Mouse (Mus musculus): Measurements from ENCODE around the gene Rell1. TPM values are rescaled to one million over a fixed set of nuclear protein-coding genes. Genes with fewer than 3 reads are reported as not detected.
A peak's percentile ranks its signal among the peaks of the same experiment; 100 is the strongest.

Gene Rell1
- total RNA-seq, 2 experiments from 2014 or later = 9.4 to 10.0 TPM

- DNase-seq = no peak
Measured at GRCm38 (mm10) chr5:63953401-63954032, 15.2 kb downstream of the Rell1 start.

DNA sequence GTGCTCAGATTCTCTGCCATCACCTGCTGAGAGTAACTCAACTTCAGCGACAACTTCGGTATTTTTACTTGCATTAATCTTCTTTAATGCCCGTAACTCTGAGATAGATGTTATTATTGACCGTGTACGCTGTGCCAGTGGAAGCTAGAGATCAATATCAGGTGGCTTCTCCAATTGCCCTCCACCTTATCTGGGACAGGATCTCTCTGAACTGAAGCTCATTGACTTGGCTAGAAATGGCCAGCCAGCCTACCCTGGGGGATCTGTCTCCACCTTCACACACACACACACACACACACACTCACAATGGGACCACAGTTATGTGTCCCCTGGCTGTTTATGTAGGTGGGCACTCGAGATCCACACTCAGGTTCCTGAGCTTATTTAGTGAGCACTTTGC lies 16.7 kb downstream of the Rell1 start:
- DNase-seq = no peak

GRCm38 (mm10) chr5:63951421-63951911 lies 17.2 kb downstream of the Rell1 start:
- peak; percentile 66 to 83 for DNase-seq

DNA sequence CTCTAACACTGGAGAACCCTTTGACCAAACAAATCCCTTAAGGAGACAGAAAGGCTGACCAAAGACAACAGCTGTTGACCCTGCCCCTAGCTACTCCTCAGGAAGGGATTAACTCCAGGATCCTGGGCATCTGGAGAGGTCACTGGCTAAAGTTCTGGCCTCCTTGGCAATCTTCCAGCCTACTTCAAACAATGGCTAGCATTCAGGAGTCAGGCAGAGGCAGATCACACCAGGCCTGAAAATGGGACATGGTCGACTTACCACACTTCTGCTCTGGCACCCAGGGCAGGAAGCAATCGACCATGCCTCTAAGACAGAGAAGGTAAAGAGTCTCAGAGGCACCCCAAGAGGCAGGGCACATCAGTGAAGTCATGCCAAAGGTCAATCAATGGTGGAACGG lies 19.5 kb downstream of the Rell1 start:
- no peak for DNase-seq

DNA sequence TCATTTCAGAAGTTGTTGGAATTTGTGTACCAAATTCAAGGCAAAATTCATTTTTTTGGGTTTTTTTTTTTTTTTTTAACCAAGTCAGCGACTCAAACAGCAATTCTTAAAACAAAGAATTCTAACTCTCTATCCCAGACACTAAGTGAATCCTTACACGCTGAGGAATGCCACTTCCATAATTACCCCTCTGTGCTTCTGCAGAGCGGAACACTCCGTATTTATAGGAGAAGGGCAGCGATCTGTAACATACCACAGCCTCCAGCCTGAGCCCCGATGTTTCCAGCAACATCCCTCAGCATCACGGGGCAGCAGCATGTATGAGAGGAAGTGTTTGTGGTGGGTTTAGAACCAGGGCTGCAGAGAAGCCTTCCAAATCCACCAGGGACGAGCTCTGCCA lies 21.2 kb downstream of the Rell1 start:
- DNase-seq = no peak

GRCm38 (mm10) chr5:63943291-63943690 lies 25.4 kb downstream of the Rell1 start:
- no peak for DNase-seq

DNA sequence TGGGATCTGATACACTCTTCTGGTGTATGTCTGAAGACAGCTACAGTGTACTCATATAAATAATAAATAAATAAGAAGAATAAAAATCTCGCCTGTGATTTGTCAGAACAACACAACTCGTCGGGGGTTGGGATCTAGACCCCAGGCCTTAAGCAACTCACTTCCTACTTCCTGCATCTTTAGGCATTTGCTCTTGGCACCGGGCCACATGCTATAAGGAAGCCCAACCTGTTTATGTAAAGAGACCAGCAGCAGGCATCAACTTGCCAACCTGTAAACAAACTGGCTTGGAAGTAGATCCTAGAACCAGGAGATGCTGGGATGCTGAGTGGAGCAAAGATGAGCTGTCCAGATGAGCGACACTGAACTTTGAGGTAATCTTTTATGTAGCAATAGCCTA lies 26.8 kb downstream of the Rell1 start:
- no peak for DNase-seq

DNA sequence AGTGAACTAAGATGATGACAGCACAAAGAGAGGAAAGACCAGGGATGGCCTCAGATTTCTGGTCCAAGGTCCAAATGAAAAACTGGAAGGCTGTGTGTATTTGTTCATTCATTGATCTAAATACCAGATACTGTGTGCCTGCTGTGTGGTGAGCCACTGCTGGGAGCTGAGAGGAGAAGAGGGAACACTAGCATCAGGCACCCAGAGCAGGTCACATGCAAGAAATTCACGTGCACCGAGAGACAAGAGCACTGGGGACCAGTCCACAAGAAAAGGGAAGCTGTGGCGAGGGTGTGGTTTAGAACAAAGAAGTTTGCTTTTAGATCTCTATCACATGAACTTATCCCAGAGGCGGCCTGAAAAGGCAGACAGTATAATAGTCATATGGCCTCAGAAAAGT lies 30.1 kb downstream of the Rell1 start:
- DNase-seq = peak; percentile 35 to 75

- DNase-seq = no peak
Measured at GRCm38 (mm10) chr5:63936740-63937139, 32.0 kb downstream of the Rell1 start.

DNA sequence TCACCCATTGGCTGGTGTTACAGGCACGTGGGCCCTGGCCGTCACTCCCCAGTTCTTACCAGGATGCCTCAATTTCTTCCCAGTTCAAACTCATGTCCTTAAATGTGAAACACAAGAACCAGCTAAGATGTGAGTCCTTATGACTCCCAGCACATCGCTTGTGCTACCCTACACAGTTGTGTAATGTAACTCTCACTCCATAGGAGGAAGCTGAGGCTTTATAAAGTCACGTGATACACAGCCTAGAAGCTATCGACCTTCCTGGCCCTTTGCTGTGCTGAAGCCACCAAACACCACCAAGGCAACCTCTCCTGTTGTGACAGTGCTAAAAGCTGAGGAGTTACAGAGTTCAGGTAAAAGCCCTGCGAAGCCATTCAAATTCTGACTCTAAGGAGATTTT lies 33.1 kb downstream of the Rell1 start:
- DNase-seq = no peak

- DNase-seq = no peak
Measured at GRCm38 (mm10) chr5:63932829-63933228, 35.9 kb downstream of the Rell1 start.

DNA sequence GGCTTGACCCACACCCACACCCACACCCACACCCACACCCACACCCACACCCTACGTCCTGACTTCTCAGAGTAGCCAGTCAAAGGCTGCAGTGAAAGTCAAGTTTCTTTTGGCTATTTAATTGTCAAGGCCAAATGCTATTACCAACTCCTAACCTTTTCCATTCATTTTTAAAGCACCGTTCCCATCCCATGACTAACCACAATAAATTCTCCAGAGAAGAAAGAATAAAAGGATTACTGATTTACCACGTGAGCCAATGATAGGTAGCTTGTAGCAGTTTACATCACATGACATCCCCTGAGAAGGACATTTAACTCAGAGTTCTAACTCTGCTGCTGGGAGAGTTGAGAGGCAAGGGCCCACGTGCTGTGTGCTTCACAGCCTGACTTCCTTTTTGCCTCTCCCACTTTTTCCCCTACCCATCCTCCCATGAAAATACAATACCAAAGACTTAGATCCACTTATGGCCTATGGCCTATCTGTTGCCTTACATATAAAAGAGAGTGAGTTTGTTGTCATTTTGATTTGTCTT lies 37.8 kb downstream of the Rell1 start:
- no peak for DNase-seq

DNA sequence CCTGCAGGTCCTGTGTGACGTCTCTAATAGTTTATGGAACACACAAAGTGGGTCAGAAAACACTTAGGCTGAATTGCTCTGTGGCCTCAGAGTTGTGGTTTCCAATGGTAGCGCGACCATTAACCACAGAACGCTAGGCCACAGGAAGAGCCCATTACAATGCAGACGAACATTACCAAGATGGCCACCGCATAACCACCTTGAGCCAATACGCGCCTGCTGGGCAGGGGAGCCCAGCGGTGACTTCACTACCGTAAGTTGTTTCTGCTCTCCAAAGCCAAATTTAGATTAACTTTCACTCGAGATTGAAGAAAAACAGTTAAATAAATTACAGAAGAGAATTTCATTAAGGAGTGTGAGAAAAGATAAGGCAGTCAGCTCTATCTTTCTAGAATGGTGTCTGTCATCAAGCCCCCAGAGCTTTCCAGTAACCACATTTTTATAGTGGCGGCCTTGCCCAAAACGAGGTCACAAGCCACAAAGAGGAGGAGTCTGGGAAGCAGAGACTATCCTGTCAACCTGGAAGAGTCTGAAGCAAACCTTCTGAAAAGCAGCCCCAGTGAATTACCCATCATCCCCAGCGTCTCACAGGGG lies 43.6 kb downstream of the Rell1 start:
- DNase-seq = no peak

DNA sequence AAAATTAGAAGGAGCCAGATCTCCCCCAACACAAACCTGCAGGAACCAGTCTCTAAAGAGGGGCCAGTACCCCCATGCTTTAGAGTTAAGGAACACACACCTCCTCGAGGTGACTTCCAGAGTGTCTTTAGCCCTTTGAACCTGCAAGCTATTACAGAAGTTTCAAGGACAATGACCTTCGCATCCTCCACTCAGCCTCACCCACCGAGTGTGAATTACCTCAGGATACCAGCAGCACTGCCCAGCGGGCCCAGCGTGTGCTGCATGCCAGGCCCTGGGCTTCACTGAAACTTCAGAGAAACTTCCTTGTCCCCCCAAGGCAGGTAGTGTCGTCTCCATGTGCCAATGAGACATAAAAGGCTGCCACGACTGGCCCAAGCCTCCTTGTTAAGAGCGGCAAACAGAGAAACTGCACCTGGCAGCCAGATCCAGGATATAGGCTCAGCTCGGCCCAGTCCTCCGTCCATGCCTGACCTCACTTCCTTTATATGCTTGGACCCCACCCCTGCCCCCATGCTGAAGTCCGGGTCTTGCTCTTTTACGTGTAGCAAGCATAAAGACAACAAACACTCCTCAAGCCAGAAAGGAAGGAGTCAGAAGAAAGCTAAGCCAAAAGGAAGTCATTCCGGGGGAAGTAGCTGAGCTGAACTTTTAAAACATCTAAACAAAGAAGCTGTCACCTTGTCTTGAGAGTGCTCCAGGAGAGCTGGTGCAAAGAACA lies 45.2 kb downstream of the Rell1 start:
- peak in 1 of 2 experiments; percentile 31 for DNase-seq

DNA sequence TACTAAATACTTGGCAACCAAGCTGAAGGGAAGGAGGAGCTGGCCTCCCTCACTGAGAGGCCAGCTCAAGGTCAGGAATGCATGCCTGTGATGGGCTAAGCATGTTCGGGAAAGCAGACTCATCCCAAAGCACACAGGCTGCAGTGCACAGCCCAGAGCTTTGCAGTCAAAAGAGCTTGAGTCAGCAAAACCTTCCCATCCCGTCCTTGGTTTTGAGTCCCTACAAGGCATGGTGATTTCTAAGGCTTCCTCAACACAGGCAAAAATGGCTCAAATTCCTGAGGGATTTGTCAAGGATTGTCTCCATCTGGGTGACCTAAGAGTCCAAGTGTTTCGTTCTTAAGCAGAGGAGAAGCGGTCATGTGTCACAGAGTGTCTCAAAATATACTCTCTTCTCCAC lies 50.5 kb downstream of the Rell1 start:
- peak in 1 of 2 experiments; percentile 13 for DNase-seq

GRCm38 (mm10) chr5:63916457-63917139 lies 52.1 kb downstream of the Rell1 start:
- no peak for DNase-seq

DNA sequence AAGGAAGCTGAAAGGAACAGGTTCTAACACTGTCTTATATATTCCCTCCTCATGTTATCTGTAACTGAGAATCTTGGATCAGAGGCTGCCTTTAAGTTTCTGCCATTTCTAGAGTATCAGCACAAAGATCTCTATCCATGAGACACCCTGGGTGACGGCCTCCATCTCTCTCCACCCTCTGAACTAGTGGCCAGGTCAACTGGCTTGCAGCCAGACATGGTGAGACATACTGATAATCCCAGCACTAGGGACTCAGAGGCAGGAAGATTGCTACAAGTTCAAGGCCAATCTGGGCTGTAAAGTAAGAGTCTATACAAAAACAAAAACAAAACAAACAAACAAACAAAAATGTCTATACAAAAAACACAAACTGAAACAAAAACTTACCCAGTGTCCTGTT lies 53.8 kb downstream of the Rell1 start:
- no peak for DNase-seq

DNA sequence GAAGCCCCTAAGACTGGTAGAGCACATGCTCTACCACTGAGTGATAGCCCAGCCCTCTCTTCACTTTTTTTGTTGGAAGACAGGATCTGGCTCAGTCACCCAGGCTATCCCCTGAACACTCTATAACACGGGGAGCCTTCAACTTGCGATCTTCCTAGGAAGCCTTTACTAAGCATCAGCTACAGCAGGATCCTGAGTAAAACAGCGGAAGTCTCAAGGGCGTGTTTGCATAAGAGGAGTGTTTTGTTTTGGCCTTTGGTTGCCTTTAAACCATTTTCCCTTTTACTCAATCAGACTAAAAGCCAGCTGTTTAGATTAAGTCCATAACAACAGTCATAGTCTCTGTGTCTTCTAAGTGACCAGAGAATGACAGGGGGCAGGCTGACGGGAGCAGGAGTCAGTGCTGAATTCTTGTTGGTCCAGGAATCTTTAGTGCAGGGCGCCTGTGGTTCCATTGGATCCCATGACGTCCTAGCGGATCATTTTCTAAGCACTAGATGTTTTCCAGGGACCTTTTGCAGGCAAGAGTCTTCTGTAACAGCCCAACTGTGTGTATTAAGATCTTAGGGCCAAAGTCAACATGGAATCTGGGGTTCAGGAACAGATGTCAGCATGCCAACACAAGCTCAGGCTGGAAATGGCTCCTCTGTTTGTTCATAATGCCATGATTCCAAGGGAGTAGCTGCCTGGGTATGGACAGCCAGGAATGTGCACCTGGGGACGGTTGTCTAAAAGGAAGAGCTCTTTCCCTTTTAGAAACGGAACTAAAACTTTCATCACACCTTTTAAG lies 58.3 kb downstream of the Rell1 start:
- no peak for DNase-seq

DNA sequence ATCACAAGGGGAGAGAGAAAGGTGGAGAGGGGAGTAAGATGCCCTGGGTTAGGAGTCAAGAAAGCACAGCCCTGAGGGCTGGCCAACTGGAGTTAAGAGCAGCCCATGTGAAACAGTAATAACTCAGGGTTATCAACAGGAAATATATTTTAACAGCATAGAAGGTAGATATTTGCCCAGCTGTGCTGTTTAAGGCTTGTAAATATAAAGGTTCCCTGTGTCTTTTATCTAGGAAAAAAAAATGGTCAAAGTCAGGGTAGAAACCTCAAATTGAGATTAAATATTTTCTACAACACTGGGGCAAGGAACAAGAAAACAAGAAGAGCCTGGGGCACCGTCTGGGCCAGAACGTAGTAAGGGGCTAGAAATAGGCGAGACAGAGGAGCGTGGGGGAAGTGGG lies 61.2 kb downstream of the Rell1 start:
- DNase-seq = no peak

- DNase-seq = peak; percentile 76 to 92
Measured at GRCm38 (mm10) chr5:63906149-63907093, 62.3 kb downstream of the Rell1 start.

- no peak for DNase-seq
Measured at GRCm38 (mm10) chr5:63903329-63903728, 65.4 kb downstream of the Rell1 start.
